Mouse (Mus musculus) erythroblast, embryonic 14.5 days (primary cell): ENCODE results near the gene Ugt1a7c.

Experiments used
- GATA1 ChIP-seq: IDR thresholded peaks from 2 replicates; pipeline ENCODE4 v1.6.1; 2012; ENCODE audit warnings: low read length, inconsistent platforms, mixed read lengths
- TAL1 ChIP-seq: IDR thresholded peaks from 3 replicates; pipeline ENCODE4 v1.6.1; 2012; ENCODE audit warnings: low read length, inconsistent platforms, mixed read lengths

GRCm38 (mm10) chr1:88226670-88227379, 132.0 kb downstream of the Ugt1a7c start, which contains the start of gene Mroh2a:
- TF ChIP-seq TAL1, result no peak
- no peak for TF ChIP-seq GATA1
